Mouse (Mus musculus) neural tube, embryonic 11.5 days (tissue): ENCODE results near the gene Gpr149. TPM values are rescaled to one million over a fixed set of nuclear protein-coding genes. Genes with fewer than 3 reads are reported as not detected.
A peak's percentile ranks its signal among the peaks of the same experiment; 100 is the strongest.

Experiments used
- ATAC-seq: fragments of 200-750 bp; cut with Nextera tagmentation; 2 replicates; pipeline ENCODE4 v1.8.0; 2017; ENCODE audit warnings: moderate number of reproducible peaks, mild to moderate bottlenecking, moderate TSS enrichment, moderate library complexity; ENCODE audit not compliant: insufficient read depth, low FRiP score, low TSS enrichment
- DNase-seq: peaks from one replicate; pipeline ENCODE4 v3.0.0-alpha.2; 2015; ENCODE audit warnings: low spot score
- H3K27ac ChIP-seq: fragments of 300-500 bp; sonication (generic); 2 replicates; pipeline ENCODE4 v1.5.1; 2014; ENCODE audit warnings: low read depth, mild to moderate bottlenecking, low read length
- H3K27me3 ChIP-seq: fragments of 300-500 bp; sonication (generic); 2 replicates; pipeline ENCODE4 v1.6.1; 2014; ENCODE audit warnings: mild to moderate bottlenecking, low read length, mixed read lengths; ENCODE audit not compliant: control insufficient read depth, insufficient read depth
- H3K36me3 ChIP-seq: fragments of 300-500 bp; sonication (generic); 2 replicates; pipeline ENCODE4 v1.6.1; 2014; ENCODE audit warnings: mild to moderate bottlenecking, low read length, moderate library complexity, mixed read lengths; ENCODE audit not compliant: control insufficient read depth, insufficient read depth
- H3K4me1 ChIP-seq: fragments of 300-500 bp; sonication (generic); 2 replicates; pipeline ENCODE4 v1.6.1; 2014; ENCODE audit warnings: low read length, mixed read lengths; ENCODE audit not compliant: control insufficient read depth, insufficient read depth
- H3K4me2 ChIP-seq: fragments of 300-500 bp; sonication (generic); 2 replicates; pipeline ENCODE4 v1.6.1; 2014; ENCODE audit warnings: low read depth, mild to moderate bottlenecking, moderate library complexity
- H3K4me3 ChIP-seq: fragments of 300-500 bp; sonication (generic); 2 replicates; pipeline ENCODE4 v1.5.1; 2014; ENCODE audit warnings: low read depth, low read length
- H3K9ac ChIP-seq: fragments of 300-500 bp; sonication (generic); 2 replicates; pipeline ENCODE4 v1.6.1; 2014; ENCODE audit warnings: mild to moderate bottlenecking, low read length
- H3K9me3 ChIP-seq: fragments of 300-500 bp; sonication (generic); 2 replicates; pipeline ENCODE4 v1.6.1; 2016; ENCODE audit warnings: low read length; ENCODE audit not compliant: control insufficient read depth
- WGBS: fragments of 180-500 bp; shearing (Covaris S2); extraction: QIAGEN DNeasy Blood & Tissue Kit; methylation state at CpG from one replicate; pipeline ENCODE4 v1.1.7; 2014; 5-methylcytosine and 5-hydroxymethylcytosine counted together
- polyA plus RNA-seq: library from polyadenylated mRNA; unstranded; fragments of >200 nt; fragmentation: Nextera tagmentation; extraction: Ambion mirVana; gene quantifications from 2 replicates; pipeline ENCODE4 v1.2.1, GENCODE M21; 2014

The Gpr149 gene
- polyA plus RNA-seq, 1 experiment from 2014 or later: 0.56 TPM

GRCm38 (mm10) chr3:62527593-62527992 lies 77.3 kb downstream of the Gpr149 start:
- ATAC-seq: no peak
- Histone ChIP-seq H3K36me3 (no peaks in the 10 kb centered on the region), H3K27ac (no peak overlapping the region), H3K27me3 (no peaks in the 10 kb centered on the region), H3K4me3 (no peak overlapping the region), H3K4me2 (no peak overlapping the region), H3K9ac (no peak overlapping the region), H3K9me3 (no peaks in the 10 kb centered on the region), H3K4me1 (no peaks in the 10 kb centered on the region)
- no peak for DNase-seq
- WGBS: 76% methylated on average over 5 of the region's 5 CpGs

DNA sequence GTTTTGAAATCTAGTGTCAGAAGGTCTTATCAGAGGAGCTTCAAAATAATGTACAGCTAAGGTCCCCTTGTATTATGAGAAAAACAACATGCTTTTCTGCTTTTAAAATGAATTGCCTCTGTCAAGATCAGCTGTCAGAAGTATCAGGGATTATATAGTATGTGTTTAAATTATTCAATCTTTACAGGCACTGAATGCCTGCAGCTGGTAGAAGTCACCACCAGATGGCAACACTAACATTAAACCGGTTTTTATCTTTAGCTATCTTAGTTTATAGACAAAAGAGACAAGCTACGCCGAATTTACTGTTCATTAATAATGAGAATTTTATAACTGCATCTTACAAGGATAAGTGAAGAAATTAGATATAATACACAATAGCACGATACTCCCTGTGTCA lies 77.8 kb downstream of the Gpr149 start:
- Histone ChIP-seq H3K9ac (no peak overlapping the region), H3K4me2 (no peak overlapping the region), H3K27ac (no peak overlapping the region), H3K27me3 (no peaks in the 10 kb centered on the region), H3K4me1 (no peaks in the 10 kb centered on the region), H3K9me3 (no peaks in the 10 kb centered on the region), H3K36me3 (no peaks in the 10 kb centered on the region), H3K4me3 (no peak overlapping the region)
- peak; percentile 16 for DNase-seq
- WGBS: 53% methylated on average over 4 of the region's 4 CpGs
- peak; percentile 53; the same call in 1 of the 2 replicates for ATAC-seq

GRCm38 (mm10) chr3:62507206-62507647 lies 97.7 kb downstream of the Gpr149 start:
- no peak overlapping the region for H3K9ac ChIP-seq
- H3K27ac ChIP-seq: no peak overlapping the region
- peak; percentile 43; the same call in 1 of the 2 replicates for ATAC-seq
- H3K36me3 ChIP-seq: no peaks in the 10 kb centered on the region
- peaks cover 6% of the 10 kb centered on the region; the same call in 1 of the 2 replicates for H3K4me1 ChIP-seq
- H3K27me3 ChIP-seq: no peaks in the 10 kb centered on the region
- peak overlapping the region; percentile 91 for H3K4me3 ChIP-seq
- H3K9me3 ChIP-seq: no peaks in the 10 kb centered on the region
- 48% methylated on average over 5 of the region's 5 CpGs for WGBS
- peak overlapping the region; percentile 22 for H3K4me2 ChIP-seq
- no peak for DNase-seq

DNA sequence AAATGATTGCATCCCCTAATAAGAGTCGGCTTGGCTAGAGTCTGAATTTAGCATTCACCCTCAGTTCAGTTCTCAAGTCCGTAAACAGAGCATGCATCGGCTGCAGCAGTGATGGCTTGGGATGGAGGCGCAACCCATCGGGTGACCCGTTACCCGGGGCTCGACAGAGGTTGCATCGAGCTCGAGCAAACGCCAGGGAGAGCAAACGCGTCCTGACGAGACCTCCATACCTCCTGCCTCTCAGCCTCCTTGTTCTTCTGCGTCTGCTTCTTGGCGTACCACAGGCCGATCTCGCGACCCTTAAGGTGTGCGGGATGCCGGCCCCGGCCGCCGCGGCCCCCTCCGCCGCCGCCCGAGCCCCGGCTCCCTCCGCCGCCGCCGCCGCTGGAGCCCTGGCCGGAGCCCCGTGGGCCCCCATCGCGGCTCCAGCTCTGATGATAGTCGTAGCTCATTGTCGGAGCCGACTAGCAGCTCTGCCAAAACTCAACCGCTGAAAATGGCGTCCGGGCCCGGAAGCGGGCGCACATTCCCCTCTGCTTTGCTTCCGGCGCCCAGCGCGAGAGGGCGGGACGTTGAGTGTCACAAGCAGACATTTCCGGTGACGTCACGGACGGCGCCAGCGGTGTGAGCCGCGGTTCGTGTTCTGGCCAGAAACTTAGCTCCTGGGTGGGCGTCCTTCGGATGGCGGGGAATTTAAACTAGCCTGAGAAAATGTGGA lies 98.3 kb downstream of the Gpr149 start, which contains the start of gene Dhx36:
Dhx36 (minus strand) TSS at position 517 of the 718 bp plus-strand sequence.
- ATAC-seq: peak; percentile 99
- peaks cover 6% of the 10 kb centered on the region; the same call in 1 of the 2 replicates for H3K4me1 ChIP-seq
- H3K36me3 ChIP-seq: no peaks in the 10 kb centered on the region
- under 1% methylated on average over 66 of the region's 66 CpGs for WGBS
- H3K4me3 ChIP-seq: peak within 1 kb of the TSS; percentile 91
- peak within 1 kb of the TSS; percentile 69 for H3K4me2 ChIP-seq
- H3K27me3 ChIP-seq: no peaks in the 10 kb centered on the region
- H3K9ac ChIP-seq: peak within 1 kb of the TSS; percentile 97
- H3K27ac ChIP-seq: peak within 1 kb of the TSS; percentile 92
- H3K9me3 ChIP-seq: no peaks in the 10 kb centered on the region
- peak; percentile 98 for DNase-seq

- Histone ChIP-seq H3K4me1 (peaks cover 6% of the 10 kb centered on the region; the same call in 1 of the 2 replicates), H3K4me3 (peak overlapping the region; percentile 91), H3K27me3 (no peaks in the 10 kb centered on the region), H3K4me2 (peak overlapping the region; percentile 69), H3K36me3 (no peaks in the 10 kb centered on the region), H3K9me3 (no peaks in the 10 kb centered on the region), H3K9ac (no peak overlapping the region; the same call in 1 of the 2 replicates), H3K27ac (no peak overlapping the region)
- 83% methylated on average over 5 of the region's 5 CpGs for WGBS
- DNase-seq (no peak), ATAC-seq (no peak)
Measured at GRCm38 (mm10) chr3:62505166-62505900, 99.6 kb downstream of the Gpr149 start.

DNA sequence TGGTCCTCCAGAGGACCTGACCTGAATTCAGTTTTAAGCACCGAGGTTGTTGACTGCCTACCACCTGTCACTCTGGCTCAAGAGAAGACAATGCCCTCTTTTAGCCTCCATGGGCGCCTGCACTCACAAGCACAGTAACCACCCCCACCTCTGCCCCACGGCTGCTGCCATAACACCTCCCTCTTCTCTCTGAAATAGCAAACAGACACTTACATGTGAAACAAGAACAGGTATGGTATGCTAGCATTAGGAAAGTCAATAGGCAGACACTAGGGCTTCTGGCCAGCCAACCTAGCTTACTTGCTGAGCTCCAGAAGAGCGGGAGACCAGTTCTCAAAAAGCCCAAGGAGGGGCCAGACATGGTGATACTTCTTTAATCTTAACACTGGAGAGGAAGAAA lies 105.6 kb downstream of the Gpr149 start:
- no peaks in the 10 kb centered on the region for H3K27me3 ChIP-seq

GRCm38 (mm10) chr3:62492568-62492967 lies 112.4 kb downstream of the Gpr149 start:
- H3K4me3 ChIP-seq: no peak overlapping the region

More for the DNA sequence above, 105.6 kb downstream of the Gpr149 start:
- H3K9me3 ChIP-seq: no peaks in the 10 kb centered on the region
- no peak overlapping the region for H3K9ac ChIP-seq
- peaks cover 5% of the 10 kb centered on the region; the same call in 1 of the 2 replicates for H3K36me3 ChIP-seq
- no peak for ATAC-seq
- H3K27ac ChIP-seq: no peak overlapping the region
- 82% methylated on average over 4 of the region's 4 CpGs for WGBS
- H3K4me1 ChIP-seq: no peaks in the 10 kb centered on the region
- no peak overlapping the region for H3K4me2 ChIP-seq
- no peak for DNase-seq
- no peak overlapping the region for H3K4me3 ChIP-seq

DNA sequence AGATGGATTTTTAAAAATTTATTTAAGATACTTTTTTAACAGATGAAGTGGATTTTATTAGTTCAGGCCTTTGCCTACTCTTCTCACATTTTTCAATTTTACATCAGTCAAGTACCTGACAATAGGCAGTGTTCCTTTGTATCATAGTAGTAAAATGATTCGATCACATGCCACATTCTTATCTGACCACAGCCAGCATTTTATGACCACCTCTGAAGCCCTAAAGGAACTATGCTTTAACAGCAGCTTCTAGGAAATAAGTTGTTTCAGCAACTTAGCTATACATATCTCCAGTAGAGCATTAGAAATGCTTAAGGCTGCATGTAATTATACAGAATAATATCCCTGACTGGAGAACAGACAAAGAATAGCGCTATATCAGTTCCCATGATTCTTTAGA lies 120.6 kb downstream of the Gpr149 start:
- Histone ChIP-seq H3K36me3 (peaks cover 11% of the 10 kb centered on the region), H3K27me3 (no peaks in the 10 kb centered on the region), H3K27ac (no peak overlapping the region), H3K9me3 (no peaks in the 10 kb centered on the region), H3K4me2 (no peak overlapping the region), H3K4me1 (no peaks in the 10 kb centered on the region), H3K4me3 (no peak overlapping the region), H3K9ac (no peak overlapping the region)
- WGBS: 95% methylated on average over 2 of the region's 2 CpGs
- DNase-seq (no peak), ATAC-seq (no peak)

More at GRCm38 (mm10) chr3:62492568-62492967, 112.4 kb downstream of the Gpr149 start:
- Histone ChIP-seq H3K27ac (no peak overlapping the region), H3K27me3 (no peaks in the 10 kb centered on the region), H3K9me3 (no peaks in the 10 kb centered on the region), H3K36me3 (peaks cover 7% of the 10 kb centered on the region; the same call in 1 of the 2 replicates), H3K4me1 (no peaks in the 10 kb centered on the region), H3K9ac (no peak overlapping the region), H3K4me2 (no peak overlapping the region)
- WGBS: 93% methylated on average over 6 of the region's 6 CpGs
- ATAC-seq (no peak), DNase-seq (no peak)
